Mouse (Mus musculus): ENCODE data around the gene Jazf1. TPM values are rescaled to one million over a fixed set of nuclear protein-coding genes. Genes with fewer than 3 reads are reported as not detected.

Jazf1 gene
- total RNA-seq, 2 experiments from 2014 or later = 2.8 to 3.2 TPM

DNA sequence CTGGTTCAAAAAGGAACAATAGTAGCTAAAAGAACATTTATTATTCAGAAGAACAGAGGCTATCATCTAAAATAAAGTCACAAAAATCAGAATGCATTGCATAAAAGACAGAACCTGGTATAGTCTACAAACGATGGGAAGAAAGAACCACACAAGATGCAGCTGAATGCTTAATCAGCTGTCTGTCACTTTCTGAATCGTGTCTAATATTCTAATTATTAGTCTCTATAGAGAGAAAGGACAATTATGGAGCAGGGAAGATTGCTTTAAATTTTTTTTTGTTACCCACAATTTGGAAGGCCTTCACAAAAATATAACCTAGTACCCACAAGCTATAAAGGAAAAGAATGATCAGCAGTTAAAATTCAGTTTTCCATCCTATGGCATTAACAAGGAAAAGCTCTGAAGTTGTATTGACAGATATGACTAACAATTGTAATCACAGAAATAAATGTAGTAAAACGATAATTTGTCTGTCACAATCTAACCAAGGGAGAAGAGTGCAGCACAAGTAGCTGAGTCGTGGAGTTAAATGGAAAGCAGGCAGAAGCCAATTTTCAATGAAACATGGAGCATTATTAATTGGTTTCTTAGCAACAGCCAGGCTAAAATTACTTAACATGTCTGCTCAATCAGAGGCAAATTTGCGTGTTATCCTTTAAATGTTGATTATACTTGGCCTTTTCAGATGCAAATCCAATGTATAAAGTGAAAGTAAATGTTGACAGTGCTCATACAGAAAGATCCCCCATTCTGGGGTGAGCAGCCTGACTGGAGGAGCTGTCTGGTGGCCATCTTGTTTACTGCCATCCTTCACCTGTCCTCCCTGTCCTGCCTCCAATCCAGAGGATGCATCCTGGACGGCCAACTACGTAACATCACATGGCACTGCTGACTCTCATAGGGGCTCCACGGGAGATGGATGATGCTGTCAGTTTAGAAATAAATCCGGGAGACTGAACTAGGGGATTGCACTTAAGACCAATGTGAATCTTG lies 53.7 kb downstream of the Jazf1 start:
- no peak for DNase-seq (ENCODE audit: low spot score)
- intact Hi-C loops (cut with DNase I) = no loop called here

DNA sequence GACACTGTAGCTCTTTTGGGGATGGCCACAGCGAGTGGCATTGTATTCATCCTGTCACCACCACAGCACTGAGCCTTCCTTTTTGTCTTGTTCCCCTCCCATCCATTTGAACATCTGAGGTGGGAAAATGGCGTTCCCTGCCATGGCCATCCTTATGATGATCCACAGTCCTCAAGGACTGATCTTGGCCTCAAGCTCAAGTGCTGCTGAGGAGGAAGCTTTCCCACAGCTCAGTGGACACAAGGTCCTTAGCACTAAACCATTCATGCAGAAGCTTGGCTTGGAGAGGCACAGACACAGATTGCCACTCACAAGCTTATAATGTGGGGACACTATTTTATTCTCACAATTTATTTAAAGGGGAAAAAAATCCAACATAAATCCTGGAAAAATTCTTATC lies 58.1 kb downstream of the Jazf1 start:
- no peak for DNase-seq (ENCODE audit: low spot score)
- intact Hi-C loops (cut with DNase I) = no loop called here

DNA sequence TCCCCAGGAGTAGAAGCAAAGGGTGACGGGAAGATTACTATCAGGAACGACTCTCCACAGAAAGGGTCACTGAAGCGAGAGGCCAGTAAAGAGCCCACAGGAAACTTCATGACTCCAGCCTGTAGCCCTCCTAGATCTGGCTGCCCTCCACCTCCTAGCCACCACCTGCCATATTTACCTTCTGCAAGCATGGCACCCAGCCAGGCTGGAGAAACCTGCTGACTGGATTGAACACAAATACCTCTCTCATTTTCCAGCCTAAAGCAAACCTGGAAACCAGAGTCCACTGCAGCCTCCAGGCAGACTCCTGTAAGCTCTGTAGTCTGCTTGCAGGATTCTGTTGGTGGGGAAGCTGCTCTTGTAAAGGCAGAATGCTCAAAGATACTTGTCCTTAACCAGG lies 62.4 kb downstream of the Jazf1 start:
- intact Hi-C loops (cut with DNase I) = no loop called here

DNA sequence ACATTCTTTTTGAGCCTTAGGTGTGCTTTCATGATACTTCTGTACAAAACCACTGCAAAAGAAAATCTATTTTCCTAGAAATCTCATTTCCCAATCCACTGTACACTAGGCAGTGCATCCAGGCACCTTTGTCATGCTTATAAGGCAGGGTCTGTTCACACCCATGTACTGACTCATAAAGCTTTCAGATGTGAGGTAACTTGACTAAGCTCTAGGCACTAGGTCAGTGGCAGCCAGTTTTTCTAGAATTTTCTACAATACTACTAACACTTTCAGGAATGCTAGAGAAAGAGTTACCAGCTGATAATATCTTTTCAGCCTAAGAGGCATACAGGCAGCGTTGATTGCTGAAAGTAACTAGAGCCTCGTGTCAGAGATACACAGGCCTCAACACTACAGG lies 62.9 kb downstream of the Jazf1 start:
- intact Hi-C loops (cut with DNase I) = no loop called here
- no peak for DNase-seq (ENCODE audit: low spot score)

More for the DNA sequence above, 62.4 kb downstream of the Jazf1 start:
- no peak for DNase-seq (ENCODE audit: low spot score)

DNA sequence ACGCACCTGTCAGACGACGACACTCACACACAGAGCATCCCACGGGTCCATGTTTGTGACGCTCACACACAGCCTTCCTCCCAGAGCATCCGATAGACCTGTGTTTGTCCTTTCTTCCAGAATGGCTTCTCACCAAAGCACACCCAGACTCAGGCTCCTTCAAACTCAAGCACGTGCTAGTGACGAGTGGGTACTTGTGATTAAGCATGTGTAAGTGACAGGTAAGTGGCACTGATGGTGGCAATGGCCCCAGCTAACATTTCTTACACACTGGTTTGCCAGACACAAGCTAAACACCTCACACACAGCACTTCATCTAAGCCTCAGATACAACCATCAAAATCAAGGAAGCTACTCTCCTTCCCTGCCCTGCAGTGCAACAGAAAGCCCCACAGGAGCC lies 77.6 kb downstream of the Jazf1 start:
- no peak for DNase-seq (ENCODE audit: low spot score)
- intact Hi-C loops (cut with DNase I) = no loop called here

DNA sequence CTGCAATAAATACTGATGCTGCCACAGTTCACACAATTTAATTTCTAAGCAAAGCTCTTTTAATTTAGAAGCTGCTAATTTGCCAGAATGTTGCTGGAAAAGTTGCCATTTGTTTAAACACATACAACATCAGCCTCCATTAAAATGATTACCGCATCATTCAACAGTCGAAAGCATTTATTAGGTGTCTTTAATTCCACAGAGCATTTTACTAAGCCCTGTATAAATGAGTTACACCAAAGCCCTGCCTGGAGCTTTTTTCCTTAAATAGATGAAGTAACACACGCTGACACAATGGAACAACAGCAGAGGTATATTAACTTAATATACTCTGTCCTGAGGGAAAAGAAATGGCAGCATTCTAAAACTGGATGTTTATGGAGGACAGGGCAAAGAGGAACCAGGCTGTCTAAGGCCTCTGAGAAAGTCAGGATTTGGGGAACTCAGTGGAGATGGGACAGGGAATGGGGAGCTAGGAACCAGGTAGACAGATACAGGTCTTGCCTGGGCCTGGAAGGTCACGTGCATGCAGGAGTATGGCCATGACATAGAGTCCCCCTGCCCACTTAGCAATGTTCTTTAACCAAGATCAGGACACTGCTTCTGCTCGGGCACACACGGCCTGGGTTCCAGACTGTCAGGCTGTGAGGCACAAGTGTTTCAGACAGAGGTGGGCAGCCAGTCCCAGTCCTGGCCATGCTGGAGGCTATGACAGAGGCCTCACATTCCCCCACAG lies 80.4 kb downstream of the Jazf1 start:
- intact Hi-C loops (cut with DNase I) = loop anchor here (1.0 kb wide), 1 partner anchor 62 kb away; no protein-coding TSS in a partner anchor
- DNase-seq (ENCODE audit: low spot score) = no peak

DNA sequence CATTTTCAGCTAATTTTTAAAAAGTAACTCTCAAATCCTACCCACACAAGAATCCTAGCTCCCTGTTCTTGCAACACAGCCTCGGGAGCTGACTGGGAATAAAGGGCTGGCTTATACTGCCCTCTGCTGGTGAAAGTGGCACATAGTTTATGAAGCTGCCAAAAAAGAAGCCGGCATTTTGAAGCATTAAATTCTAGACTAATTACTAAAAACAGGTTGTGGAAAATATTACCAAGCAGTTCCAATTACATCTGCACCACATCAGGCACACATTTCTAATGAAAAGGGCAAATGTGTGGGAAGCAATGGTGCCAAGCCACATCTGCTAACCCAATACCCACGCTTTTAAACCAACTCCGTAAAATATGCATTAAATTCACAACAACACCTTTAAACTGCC lies 81.0 kb downstream of the Jazf1 start:
- intact Hi-C loops (cut with DNase I) = loop anchor here (1.0 kb wide), 1 partner anchor 61 kb away; no protein-coding TSS in a partner anchor

DNA sequence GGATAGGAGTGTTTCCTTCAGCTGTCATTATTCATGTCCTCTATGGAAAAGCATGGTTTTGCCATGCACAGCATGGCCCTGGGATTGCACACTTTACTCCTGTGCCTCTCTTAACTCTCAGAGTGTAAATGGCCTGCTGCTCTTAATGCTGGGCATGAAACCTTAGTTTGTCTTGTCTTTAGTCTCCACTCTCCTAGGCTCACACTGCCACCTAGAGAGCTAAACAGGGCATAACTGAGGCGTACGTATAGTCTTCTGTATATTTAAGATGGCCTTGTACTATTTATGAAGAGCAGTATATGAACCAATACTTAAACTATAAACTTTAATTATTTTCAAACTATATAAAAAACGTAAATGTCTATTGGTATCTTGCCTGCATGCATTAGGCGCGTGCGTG lies 86.3 kb downstream of the Jazf1 start:
- intact Hi-C loops (cut with DNase I) = no loop called here
- DNase-seq (ENCODE audit: low spot score) = no peak

More for the DNA sequence above, 81.0 kb downstream of the Jazf1 start:
- DNase-seq (ENCODE audit: low spot score) = no peak

DNA sequence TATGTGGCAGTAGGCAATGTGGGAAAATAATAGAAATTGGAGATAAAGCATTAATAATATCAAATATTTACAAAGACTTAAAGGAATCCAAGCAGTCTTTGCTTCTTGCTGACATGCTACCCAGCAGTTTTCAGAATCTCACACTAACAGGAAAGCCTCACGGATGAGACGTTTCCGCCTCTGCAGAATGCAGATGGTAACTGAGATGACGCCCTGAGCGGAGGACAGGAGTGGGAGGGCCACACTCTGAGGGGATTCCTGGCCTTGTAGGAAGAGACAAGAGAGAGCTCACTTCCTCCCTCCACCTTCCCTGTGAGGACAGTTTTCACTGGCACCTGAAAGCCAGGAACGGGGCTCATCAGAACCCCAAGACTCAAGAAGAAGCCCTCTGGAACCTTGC lies 88.9 kb downstream of the Jazf1 start:
- intact Hi-C loops (cut with DNase I) = no loop called here
- DNase-seq (ENCODE audit: low spot score) = no peak

DNA sequence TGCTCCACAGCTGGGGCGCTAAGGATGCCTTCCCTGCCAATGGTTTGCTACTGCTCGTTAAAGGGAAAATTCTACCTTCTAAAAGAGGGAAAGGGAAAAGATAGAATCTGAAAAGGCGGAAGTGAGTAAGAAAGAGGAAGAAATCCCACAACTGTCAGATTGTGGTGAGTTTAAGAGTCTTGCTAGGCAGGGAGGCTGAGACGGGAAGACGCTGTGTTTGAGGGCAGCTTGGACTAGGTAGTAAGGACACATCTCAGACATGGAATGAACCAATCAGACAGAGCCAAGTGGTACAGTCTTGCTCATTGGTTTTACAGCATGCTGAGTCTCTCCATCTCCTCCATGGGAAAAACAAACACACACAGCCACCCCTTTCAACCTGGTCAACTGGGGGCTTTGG lies 95.1 kb downstream of the Jazf1 start:
- intact Hi-C loops (cut with DNase I) = no loop called here
- DNase-seq (ENCODE audit: low spot score) = no peak

DNA sequence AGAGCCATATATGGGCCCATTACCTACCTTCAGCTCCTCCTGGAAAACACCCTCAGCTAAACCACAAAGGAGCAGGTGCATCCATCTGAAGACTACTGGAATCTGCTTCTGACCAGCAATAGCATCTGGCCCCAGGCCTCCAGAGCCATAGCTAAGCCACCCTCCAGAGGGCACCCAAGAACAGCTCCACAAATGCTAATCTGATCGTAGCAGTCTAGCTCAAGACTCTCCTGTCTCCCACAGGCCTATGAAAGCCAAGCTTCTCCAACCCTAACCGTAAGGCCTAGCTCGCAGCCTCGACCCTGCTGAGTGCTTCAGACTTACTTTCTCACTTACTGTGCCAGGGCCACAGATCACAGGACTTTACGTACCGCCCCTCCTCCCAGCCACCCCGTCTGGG lies 96.3 kb downstream of the Jazf1 start:
- DNase-seq (ENCODE audit: low spot score) = no peak
- intact Hi-C loops (cut with DNase I) = no loop called here

DNA sequence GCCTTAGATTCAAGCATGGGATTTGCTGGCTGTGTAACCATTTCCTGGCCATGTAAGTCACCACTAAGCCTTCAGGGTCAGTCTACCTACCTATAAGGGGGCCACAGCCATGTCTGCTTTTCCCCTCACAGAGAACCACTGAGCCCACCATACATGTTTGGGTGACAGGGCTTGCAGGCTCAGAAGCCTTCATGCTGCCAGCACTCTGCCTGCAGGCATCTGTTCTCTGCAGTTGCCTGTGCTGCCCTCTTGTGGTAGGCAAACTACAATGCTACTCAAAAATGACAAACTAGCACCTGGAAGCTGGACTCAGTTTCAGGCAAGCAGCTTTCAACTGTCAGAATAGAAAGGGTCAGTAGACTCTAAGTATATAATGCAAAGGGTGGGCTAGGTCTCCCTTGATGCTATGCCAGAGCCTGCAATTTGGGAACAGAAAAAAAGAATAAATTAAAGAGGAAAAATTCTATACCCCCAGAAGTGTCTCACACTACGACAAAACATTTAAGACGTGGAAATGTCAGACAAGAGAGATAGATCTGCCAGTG lies 98.6 kb downstream of the Jazf1 start:
- intact Hi-C loops (cut with DNase I) = loop anchor here (1.0 to 5.0 kb wide), 3 partner anchors 12 to 712 kb away; no protein-coding TSS in a partner anchor
- DNase-seq (ENCODE audit: low spot score) = peak; percentile 27

DNA sequence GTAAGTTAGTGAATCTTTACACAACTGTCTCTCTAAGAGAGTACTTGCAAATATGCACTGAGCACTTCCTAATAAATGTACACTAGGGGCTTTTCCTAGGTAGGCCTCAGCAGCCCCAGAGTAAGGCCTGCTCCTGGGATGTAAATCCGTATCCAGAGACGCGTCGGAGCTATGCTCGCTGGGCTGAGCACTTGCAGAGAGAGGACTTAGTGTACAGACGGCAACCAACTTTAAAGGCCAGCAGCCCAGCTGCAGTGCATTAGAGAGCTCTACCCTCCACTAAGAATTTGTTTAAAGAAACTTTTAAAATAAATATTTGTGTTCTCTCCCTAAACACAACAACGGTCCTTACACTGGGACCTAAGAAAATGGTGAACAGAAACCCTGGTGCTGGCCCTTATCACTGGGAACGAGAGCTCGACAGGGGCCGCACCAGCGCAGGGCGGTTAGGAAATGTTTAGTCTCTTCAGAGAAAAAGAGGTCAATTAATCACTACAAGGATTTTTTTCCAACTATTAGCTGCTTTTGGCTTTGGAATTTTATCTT lies 100.0 kb downstream of the Jazf1 start:
- intact Hi-C loops (cut with DNase I) = loop anchor here (5.0 kb wide), 1 partner anchor 711 kb away; no protein-coding TSS in a partner anchor
- no peak for DNase-seq (ENCODE audit: low spot score)

DNA sequence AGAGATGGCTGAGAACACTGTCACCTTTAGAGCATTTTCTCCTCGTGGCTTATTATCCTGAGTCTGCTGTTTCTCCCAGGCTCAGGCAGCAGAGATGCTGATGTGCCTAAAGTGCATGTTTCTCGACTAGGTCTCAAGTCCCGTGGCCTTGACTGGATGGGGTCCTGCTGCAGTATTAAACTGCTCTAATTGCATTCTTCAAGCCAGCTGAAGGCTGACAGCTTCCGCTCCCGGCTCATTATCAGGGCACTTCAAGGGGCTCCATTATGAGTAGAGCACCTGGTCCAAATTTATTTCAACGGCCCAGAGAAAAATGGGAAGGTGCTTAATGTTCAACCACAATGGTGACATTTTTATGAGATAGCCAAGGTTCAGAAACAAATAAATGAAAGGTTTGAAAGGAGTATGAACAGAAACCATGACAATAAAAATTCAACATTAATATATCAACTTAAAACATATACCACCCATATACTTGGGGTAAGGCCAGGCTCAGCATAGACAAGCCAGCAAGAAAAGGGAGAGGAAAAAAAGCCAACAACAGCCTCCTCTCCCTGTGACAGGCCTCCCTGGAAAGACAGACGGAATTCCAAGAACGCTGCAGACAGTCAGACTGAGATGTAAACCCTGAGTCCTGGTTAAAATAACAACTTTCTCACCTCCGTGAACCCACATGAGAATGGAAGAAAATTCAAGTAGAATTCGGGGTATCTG lies 100.7 kb downstream of the Jazf1 start:
- DNase-seq (ENCODE audit: low spot score) = no peak
- intact Hi-C loops (cut with DNase I) = loop anchor here (5.0 kb wide), 1 partner anchor 710 kb away; no protein-coding TSS in a partner anchor

DNA sequence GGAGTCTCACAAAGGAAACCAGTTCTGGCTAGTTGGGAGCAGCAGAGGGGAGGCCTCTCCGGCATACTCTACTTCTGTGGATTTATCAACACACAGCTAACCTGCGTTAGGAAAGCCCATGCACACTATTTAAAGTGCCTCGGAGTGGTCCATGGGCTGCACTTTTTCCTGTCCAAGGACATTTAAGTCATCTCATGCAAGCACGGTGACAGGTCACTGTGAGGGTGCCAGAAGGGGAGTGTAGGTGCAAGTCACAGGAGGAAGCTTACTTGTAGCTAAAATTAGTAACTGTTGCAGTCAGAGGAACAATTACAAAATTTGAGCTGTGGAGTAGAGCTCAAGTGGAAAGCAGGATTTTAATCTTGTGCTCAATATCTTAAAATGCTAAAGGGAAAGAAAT lies 102.4 kb downstream of the Jazf1 start:
- no peak for DNase-seq (ENCODE audit: low spot score)
- intact Hi-C loops (cut with DNase I) = loop anchor here (5.0 kb wide), 1 partner anchor 709 kb away; no protein-coding TSS in a partner anchor

DNA sequence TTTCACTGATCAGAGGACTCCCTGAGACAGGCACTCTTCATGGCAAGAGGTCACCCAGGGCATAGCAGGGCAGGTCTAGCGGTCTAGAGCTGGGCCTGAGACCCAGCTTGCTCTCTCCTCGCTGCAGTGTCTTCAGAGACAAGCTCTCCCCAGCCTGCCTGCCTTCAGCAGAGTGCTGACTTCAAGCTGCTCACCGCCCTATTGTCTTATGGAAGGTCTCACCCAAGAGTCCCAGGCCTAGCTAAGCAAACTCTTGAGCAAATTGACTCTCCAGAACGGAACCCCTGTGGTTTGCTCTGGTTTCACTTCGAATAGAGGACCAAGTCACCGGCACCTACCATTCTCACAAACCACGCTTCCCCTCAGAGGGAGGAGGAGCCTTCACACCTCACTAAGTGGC lies 103.1 kb downstream of the Jazf1 start:
- no peak for DNase-seq (ENCODE audit: low spot score)
- intact Hi-C loops (cut with DNase I) = loop anchor here (5.0 kb wide), 1 partner anchor 708 kb away; no protein-coding TSS in a partner anchor

DNA sequence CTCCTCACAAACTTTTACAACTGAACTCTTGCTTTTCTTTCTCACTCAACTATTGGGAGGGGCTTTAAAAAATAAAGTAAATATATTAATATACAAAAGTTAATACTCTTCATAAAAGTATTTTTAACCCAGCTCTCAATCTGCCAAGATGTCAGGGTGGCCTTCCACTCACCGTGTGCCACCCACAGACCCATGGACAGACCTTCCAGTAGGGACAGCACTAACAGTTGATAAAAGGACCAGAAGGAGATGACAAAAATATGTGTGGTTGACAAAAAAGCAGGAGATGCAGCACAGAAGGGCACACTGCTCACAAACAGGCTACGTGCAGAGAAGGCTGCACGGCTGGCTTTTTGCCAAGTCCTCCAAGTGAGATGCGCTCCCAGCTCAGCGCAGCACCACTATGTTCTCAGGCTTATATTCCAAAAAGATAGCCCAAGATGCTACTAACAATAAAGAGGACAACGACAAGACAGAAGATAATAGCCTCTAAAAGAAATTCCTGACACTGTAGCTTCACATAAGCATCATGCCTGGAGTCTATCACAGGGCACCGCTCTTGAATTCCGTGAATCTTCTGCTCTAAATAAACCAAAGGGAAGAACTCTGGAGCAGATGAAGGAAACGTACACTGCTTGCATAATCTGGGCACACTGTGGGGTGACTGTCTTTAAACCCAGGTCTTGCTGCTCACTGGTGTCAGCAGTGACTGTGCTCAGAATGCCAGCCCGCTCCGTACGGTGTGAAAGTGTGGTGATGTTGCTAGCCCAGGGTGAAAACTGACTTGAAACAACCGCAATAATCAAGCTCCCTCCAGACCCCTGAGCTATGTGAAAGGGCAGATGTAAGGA lies 104.4 kb downstream of the Jazf1 start:
- no peak for DNase-seq (ENCODE audit: low spot score)
- intact Hi-C loops (cut with DNase I) = no loop called here

DNA sequence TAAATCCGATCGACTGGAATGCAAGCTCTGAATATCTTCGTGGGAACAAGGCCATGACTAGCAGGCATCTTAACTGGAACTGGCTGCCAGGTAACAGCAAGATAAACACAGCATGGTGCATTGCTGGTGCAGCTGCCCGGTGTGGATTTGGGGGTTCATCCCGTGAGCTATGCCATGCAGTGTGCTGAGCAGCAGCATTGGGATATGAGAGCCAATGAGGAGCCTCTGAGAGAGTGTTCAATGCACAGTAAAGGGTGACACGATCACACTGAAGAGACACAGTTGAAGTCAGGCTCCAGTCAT lies 105.0 kb downstream of the Jazf1 start:
- intact Hi-C loops (cut with DNase I) = no loop called here
- no peak for DNase-seq (ENCODE audit: low spot score)
